Mouse (Mus musculus) small intestine, adult 2 months (tissue): Measurements from ENCODE around the gene Slc6a18. TPM values are rescaled to one million over a fixed set of nuclear protein-coding genes. Genes with fewer than 3 reads are reported as not detected.

Experiments
- H3K27ac ChIP-seq: fragments of 200-500 bp; 2 replicates; pipeline ENCODE4 v1.5.1; 2012; ENCODE audit warnings: low read depth, low read length, control low read depth, inconsistent platforms; ENCODE audit not compliant: insufficient read depth
- H3K27me3 ChIP-seq: fragments of 200-500 bp; 2 replicates; pipeline ENCODE4 v1.6.1; 2012; ENCODE audit warnings: mild to moderate bottlenecking, moderate library complexity, low read length, inconsistent platforms; ENCODE audit not compliant: control insufficient read depth, insufficient read depth
- H3K36me3 ChIP-seq: fragments of 200-500 bp; 2 replicates; pipeline ENCODE4 v1.6.1; 2012; ENCODE audit warnings: mild to moderate bottlenecking, low read length, control low read depth, inconsistent platforms; ENCODE audit not compliant: control insufficient read depth, insufficient read depth
- H3K4me1 ChIP-seq: fragments of 200-500 bp; 2 replicates; pipeline ENCODE4 v1.6.1; 2012; ENCODE audit warnings: low read length, inconsistent platforms, mixed read lengths; ENCODE audit not compliant: control insufficient read depth, insufficient read depth, insufficient read length
- H3K4me3 ChIP-seq: fragments of 200-500 bp; 2 replicates; pipeline ENCODE4 v1.5.1; 2012; ENCODE audit warnings: low read depth, mild to moderate bottlenecking, control low read depth, inconsistent platforms, low read length, moderate library complexity
- CTCF ChIP-seq: fragments of 200-500 bp; IDR thresholded peaks from 2 replicates; pipeline ENCODE4 v1.5.1; 2012; ENCODE audit warnings: low read depth, mild to moderate bottlenecking, control low read depth, inconsistent platforms, low read length, moderate library complexity, mixed read lengths; ENCODE audit not compliant: insufficient replicate concordance, insufficient read length; ENCODE audit errors: extremely low read depth
- POLR2A ChIP-seq: fragments of 200-500 bp; IDR thresholded peaks from 2 replicates; pipeline ENCODE4 v1.6.1; 2012; ENCODE audit warnings: low read depth, mild to moderate bottlenecking, control low read depth, inconsistent platforms, low read length, moderate library complexity
- WGBS: fragments of 180-500 bp; shearing (Covaris S2); methylation state at CpG from one replicate; pipeline ENCODE4 v1.1.7; 2018; 5-methylcytosine and 5-hydroxymethylcytosine counted together
- polyA plus RNA-seq: library from polyadenylated mRNA; depleted of rRNA; stranded (reverse); fragments of >200 nt; gene quantifications from 2 replicates; pipeline ENCODE4 v1.2.3, GENCODE M21; 2012; rRNA removed

The Slc6a18 gene
- polyA plus RNA-seq = 0.19 and 0.81 TPM in 2 replicates

- peaks cover 6% of the 10 kb centered on the region; the same call in 1 of the 2 replicates for H3K4me1 ChIP-seq
- 79% methylated on average over 3 of the region's 3 CpGs for WGBS
- H3K36me3 ChIP-seq = peaks cover 20% of the 10 kb centered on the region
- H3K27ac ChIP-seq = no peak within 1 kb of the TSS
- no peak within 1 kb of the TSS for H3K4me3 ChIP-seq
- TF ChIP-seq CTCF (no peak), POLR2A (no peak)
- no peaks in the 10 kb centered on the region for H3K27me3 ChIP-seq
These were observed at the start of gene Slc6a18 for GRCm38 (mm10) chr13:73677853-73678252. Gene Slc6a18 (minus strand): TSS chr13:73678023.

GRCm38 (mm10) chr13:73725315-73725714 is 47.5 kb upstream of the Slc6a18 start:
- Histone ChIP-seq H3K27ac (peak overlapping the region; percentile 34; the same call in 1 of the 2 replicates), H3K4me1 (peaks cover 20% of the 10 kb centered on the region; the same call in 1 of the 2 replicates), H3K36me3 (no peaks in the 10 kb centered on the region), H3K4me3 (no peak overlapping the region), H3K27me3 (no peaks in the 10 kb centered on the region)
- 51% methylated on average over 5 of the region's 5 CpGs for WGBS
- TF ChIP-seq POLR2A (no peak), CTCF (no peak)

GRCm38 (mm10) chr13:73723081-73723668 is 45.4 kb upstream of the Slc6a18 start:
- H3K27ac ChIP-seq = no peak overlapping the region
- 27% methylated on average over 8 of the region's 8 CpGs for WGBS

GRCm38 (mm10) chr13:73720241-73720640 is 42.4 kb upstream of the Slc6a18 start:
- Histone ChIP-seq H3K27me3 (no peaks in the 10 kb centered on the region), H3K4me1 (no peaks in the 10 kb centered on the region; the same call in 1 of the 2 replicates), H3K4me3 (no peak overlapping the region), H3K36me3 (no peaks in the 10 kb centered on the region), H3K27ac (no peak overlapping the region)
- WGBS = 82% methylated on average over 4 of the region's 4 CpGs
- TF ChIP-seq CTCF (no peak), POLR2A (no peak)

More at GRCm38 (mm10) chr13:73723081-73723668, 45.4 kb upstream of the Slc6a18 start:
- Histone ChIP-seq H3K4me1 (peaks cover 8% of the 10 kb centered on the region; the same call in 1 of the 2 replicates), H3K4me3 (no peak overlapping the region), H3K36me3 (no peaks in the 10 kb centered on the region), H3K27me3 (no peaks in the 10 kb centered on the region)
- TF ChIP-seq POLR2A = no peak
- peak; percentile 65; the same call in 1 of the 2 replicates for TF ChIP-seq CTCF

- Histone ChIP-seq H3K4me3 (no peak overlapping the region), H3K27ac (no peak overlapping the region), H3K4me1 (no peaks in the 10 kb centered on the region), H3K27me3 (no peaks in the 10 kb centered on the region), H3K36me3 (no peaks in the 10 kb centered on the region)
- TF ChIP-seq CTCF (no peak), POLR2A (no peak)
- 2% methylated on average over 2 of the region's 2 CpGs for WGBS
These were observed 40.4 kb upstream of the Slc6a18 start for GRCm38 (mm10) chr13:73718225-73718624.

- 31% methylated on average over 2 of the region's 2 CpGs for WGBS
- no peak overlapping the region for H3K4me3 ChIP-seq
- peaks cover 28% of the 10 kb centered on the region; the same call in 1 of the 2 replicates for H3K4me1 ChIP-seq
- H3K27me3 ChIP-seq = no peaks in the 10 kb centered on the region
- peak overlapping the region; percentile 78 for H3K27ac ChIP-seq
- TF ChIP-seq POLR2A (no peak), CTCF (peak; percentile 61; the same call in 1 of the 2 replicates)
- no peaks in the 10 kb centered on the region for H3K36me3 ChIP-seq
These were observed 36.2 kb upstream of the Slc6a18 start for GRCm38 (mm10) chr13:73714020-73714419.

GRCm38 (mm10) chr13:73713204-73713603 is 35.4 kb upstream of the Slc6a18 start:
- no peaks in the 10 kb centered on the region for H3K36me3 ChIP-seq
- WGBS = 31% methylated on average over 4 of the region's 4 CpGs
- H3K27me3 ChIP-seq = no peaks in the 10 kb centered on the region
- H3K4me3 ChIP-seq = no peak overlapping the region
- peak overlapping the region; percentile 80 for H3K27ac ChIP-seq
- TF ChIP-seq CTCF (no peak), POLR2A (no peak)
- H3K4me1 ChIP-seq = peaks cover 35% of the 10 kb centered on the region; the same call in 1 of the 2 replicates
